Mouse (Mus musculus) brain, embryonic 18.5 days (tissue): Measurements from ENCODE around the gene Tmem201.

Experiments used
- DNase-seq: peaks from one replicate; pipeline ENCODE4 v3.0.0-alpha.2; 2012; ENCODE audit warnings: low read depth, low spot score

Gene Tmem201

DNA sequence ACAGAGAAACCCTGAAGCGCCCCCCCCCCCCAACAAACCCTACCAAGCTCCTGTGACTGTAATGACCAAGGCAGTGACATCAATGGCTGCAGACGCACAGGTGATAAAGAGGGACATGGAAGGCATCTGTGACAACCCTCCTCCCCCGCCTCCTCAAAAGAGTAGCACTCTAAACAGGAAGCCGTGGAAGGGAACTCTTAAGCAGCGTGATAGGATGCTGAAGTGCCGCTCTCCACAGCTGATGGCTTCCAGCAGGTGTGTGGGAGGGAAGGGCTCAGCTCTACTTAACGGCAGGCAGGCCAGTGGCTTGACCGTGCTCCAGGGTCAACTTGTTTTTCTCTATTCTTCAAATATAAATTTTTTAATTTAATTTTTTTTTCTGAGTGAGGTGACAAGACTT is 16.7 kb downstream of the Tmem201 start:
- DNase-seq: no peak

DNA sequence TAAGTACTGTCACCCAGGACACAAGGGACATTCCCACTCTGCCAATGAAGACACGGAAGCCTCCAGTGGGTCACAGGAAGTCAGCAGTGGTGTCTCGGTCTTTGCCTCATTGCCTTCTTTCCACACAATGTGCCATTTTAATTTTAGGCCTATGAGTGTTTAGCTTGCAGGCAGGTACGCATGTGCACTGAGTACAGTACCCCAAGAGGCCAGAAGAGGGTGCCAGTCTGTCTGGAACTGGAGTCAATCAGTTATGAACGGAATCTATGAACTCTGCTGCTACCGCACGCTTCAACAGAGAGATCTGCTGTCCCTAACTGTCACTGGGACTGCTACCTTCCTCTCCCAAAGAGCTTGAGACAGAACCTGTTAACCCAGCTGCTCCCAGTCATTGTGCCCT is 18.2 kb downstream of the Tmem201 start:
- DNase-seq: no peak

DNA sequence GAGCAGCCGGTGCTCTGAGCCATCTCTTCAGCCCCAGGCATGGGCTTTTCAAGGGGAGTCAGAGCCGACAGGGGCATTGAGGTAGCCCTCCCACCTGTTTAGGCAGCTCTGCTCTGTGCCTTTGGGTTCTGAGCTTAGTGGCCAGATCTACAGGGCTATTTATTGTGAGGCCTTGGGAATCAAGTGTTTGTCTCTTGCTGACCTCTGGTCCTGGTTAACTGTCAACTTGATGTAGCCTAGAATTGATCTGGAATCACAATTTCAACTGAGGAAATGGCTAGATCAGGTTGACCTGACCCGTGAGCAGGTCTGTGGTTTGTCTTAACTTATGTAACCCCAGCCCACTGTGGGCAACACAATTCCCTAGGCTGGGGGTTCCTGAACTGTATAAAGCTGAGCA is 23.3 kb downstream of the Tmem201 start:
- DNase-seq: no peak

DNA sequence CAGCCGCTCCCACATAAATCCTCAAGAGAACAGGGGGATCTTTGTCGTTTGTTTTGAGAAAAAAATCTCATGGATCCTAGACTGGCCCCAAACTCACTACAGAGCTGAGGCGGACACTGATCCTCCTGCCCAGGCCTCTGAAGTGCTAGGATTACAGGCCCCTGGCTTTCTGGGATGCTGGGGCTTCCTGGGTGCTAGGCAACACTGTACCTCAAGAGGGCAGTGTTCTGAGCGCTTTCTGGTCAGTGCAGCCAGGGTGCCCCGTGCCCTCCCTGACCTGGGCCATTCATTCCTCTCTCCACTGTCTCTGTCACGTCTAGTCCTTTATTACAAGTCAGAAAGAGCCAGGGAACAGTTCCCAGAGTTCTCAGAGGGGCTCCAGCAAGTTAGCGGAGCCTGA is 25.9 kb downstream of the Tmem201 start:
- DNase-seq: no peak

DNA sequence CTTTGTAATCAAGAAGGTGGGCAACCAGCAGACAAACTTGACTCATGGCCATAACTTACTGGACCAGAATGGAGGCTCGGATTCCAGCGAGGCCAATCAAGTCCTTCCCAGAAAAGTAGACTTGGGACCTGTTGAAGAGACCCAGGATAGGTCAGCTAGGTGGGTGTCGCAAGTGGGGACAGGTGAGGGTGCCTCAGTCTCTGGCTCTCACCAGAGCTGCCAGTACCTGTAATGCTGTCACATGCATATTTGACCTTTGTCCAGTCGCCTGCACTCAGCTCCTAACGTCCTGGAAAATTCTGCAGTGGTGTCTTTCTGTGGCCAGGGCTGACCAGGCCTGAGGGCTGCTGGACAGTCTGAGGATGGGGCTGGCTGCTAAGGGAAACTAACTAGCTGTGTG is 26.4 kb downstream of the Tmem201 start:
- no peak for DNase-seq

DNA sequence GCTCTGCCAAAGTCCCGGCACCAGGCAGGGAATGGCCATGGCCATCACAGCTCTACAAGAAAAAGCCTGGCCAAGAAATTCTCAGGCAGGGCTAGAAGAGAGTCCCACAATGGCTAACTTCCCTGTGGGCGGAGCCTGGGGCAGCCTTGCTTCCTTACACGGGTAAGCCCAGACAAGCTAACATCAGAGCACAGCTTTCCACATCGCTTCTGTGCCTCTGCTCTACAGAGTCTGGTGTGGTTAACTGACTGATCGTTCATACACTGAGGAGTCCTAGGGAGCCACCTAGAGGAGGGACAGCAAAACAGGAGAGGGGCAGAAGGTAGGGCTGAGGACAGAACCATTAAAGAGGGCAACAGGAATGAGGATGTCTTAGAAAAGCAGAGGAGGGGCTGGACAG is 27.3 kb downstream of the Tmem201 start:
- no peak for DNase-seq

DNA sequence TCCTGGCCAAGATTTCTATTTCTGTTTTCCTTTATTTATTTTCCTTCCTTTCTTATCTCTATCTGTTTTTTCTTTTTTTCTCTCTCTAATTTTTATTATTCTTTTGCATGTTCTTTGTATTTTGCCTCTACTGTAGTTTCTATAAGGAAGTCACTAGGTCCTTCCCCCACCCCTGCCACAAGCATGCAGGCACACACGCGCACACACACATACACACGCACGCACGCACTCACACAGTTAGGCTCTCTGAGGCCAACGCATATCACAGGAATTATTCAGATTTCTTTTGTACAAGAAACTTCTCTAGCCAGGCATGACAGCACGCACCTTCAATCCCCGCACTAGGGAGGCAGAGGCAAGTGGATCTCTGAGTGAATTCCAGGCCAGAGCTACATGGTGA is 31.9 kb downstream of the Tmem201 start:
- no peak for DNase-seq

DNA sequence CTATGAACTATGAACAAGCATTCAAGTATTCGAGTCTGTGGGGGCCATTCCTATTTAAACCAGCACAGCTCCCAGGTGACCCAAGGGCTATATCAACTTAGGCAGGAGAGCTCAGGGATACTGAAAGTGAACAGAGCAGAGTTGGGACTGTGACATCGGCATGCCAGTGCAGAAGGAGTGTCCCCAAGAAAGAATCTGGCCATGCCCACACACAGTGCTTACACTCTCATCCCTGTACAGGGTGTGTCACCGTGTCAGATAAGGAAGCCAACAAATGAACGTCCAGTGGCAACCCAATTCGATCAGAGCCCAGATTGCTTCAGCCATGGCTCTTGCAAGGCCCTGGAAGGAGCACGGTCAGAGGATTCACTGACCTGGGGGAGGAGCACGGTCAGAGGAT is 32.5 kb downstream of the Tmem201 start:
- no peak for DNase-seq

DNA sequence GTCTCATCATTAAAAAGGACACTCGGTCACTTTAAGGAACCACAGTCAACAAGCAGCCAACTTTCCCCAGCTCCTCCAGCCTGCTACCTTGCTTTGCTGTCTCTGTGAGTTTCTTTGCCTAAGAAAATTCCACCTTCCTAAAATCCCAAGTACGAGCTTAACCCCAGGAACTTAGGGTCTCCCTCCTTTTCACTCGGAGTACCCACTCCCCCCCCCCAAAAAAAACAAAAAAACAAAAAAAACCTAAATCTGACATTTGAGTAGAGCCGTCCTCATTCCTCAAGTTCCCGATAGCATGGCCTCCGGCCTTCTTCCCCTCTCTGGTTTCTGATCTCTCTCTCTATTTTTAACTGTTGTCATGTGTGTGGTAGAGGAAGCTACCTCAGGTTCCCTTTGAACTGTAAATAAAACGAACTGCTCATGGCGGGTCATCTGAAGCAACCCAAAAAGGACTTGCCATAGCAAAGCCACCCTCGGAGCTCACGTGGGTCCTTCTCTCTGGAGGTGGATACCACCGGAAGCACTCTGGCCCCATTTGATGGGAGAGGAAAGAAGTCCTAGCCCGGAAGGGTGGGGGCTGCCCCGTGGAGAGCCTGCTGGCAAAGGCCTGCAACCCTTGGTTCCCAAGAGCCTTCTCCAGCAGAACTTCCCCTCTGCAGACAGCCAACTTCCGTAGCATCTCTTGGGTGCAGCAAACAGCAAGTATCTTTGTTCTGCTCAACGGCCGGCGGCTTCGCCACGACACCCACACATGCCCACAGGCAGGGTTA is 35.4 kb downstream of the Tmem201 start, which contains the start of gene Pik3cd:
TSS of gene Pik3cd (minus strand) at position 362 of the 770 bp plus-strand sequence.
- no peak for DNase-seq

DNA sequence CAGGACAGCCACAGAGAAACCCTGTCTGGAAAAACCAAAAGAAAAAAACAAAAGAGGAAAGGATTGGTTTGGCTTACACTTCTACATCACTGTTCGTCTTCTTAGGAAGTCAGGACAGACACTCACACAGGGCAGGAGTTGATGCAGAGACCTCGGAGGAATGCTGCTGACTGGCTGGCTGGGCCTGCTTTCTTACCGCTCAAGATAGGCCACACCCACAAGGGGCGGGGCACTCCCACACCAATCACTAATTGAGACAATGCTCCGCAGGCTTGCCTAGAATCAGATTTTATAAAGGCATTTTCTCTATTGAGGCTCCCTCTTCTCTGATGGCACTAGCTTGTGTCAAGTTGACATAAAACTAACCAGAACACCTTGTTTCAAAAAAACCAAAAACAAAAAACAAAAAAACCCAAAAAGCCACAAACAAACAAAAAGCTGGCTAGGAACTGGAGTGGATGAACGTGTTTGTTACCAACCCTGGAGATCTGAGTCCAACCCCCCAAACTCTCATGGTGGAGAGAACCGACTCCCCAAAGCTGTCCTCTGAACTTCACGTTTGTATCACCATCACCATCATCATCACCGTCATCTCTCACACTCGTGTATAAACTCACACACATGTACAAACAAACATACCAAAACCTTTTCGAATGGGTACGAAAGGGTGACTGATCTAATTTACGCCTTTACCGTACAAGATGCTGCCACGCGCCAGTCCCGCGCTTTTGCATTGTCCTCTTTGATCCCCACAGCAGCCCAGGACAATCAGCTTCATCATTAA is 36.2 kb downstream of the Tmem201 start:
- no peak for DNase-seq

DNA sequence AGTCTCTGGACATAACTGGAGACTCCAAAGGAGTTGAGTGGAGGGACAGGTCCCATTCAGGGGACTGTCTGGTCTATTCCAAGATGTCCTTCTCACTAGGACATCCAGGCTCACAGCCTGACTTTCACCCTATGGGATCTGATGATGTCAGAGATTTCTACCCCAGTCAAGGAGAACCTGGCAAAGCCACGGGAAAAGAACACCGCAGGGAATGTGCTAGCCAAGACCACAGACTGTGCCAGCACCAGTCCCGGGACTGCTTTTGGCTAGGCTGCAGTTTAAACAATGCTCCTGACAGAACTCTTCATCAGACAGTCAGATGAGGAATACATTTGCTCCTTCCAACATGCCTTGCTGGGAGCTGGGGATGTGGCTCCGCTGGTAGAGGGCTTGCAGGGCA is 37.9 kb downstream of the Tmem201 start:
- no peak for DNase-seq

DNA sequence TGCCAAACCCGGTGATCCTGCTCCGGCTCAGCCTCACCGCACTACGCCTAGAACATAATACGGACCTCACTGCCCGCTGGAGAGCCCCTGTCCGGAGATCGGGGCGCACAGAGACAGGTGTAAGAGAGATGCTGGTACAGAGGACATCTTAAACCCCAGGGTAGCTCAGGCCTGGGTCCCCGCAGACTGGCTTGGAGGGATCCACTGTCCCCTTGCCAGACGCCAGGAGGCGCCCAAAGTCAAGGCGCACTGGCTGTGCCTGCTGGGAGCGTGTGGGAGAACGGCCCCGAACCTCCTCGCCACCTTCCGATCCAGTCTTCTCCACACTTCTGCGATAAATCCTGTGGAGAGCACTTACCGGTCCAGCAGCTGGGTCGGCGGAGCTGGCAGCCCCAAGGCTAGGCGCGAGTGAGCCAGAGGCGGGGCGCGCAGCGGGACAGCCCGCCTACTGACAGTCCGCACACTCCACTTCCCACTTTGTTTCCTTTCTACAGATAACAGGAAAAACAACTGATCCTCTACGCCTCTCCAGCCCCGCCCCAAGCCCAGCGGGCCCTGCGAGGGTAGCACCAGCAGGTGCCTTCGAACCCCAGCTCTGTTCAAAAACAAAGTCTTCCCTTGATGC is 39.5 kb downstream of the Tmem201 start:
- DNase-seq: no peak

DNA sequence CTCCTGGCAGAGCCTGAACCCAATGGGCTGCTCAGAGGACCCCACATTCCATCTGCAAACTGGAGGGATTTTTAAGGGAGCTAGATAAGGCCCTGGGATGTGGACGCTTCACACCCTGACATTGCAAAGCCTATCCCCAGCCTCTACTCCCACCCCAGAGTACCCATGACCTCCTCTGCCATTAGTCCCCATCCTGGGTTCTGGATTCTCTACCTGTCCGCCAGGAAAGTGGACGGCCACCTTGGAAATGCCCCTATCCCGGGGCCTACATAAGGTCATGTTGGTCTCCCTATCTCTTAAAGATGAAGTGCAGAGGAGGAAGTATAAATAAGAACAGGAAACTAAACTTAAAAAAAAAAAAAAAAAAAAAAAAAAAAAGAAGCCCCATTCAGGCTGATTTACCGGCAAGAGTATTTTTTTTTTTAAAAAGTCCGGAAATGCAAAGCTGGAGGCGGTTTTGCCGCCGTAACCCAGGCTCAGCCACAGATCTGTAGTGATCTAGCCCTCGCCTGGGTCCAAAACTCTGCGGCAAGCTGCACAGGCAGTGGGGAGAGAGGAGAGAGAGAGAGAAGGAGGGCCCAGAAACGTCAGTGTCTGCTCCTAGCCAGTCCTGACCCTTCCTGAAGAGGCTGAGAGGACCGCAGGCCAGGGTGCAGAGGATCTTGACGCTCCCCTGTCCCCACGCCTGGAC is 40.2 kb downstream of the Tmem201 start:
- no peak for DNase-seq

DNA sequence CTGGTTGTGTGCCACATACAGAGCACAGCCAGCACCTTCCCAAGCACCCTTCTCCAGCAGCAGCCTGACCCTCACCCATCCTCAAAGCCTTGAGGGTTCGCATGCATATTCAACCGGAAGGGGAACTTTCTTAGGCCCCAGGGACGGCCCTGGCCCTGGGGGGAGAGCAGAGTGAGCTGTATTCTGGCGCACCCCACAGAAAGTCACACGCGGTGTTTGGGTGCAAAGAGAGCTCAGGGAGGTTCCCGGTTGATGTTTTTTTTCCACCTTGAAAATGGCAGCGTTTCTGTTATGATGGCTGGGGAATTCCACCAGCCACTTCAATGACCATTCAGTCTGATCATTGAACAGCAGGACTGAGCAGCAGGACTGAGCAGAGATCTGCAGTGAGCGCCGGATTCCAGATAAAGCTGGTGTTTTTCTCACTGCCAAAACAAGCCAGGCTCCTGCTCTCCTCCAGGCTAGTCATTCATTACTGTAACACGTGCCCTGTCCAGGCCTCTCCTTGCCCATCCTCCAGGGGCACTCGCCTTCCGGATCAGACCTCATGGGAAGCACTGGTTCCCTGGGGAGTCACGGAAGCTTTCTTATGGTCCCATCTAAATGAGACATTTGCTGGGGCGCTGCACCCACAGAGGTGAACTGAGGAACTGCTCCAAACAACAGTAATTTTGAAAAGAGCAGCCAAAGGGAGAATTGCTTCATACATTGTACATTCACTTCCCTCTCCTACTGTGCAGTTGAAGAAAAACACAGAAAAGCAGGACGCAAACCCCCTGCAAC is 41.5 kb downstream of the Tmem201 start:
- DNase-seq: no peak

DNA sequence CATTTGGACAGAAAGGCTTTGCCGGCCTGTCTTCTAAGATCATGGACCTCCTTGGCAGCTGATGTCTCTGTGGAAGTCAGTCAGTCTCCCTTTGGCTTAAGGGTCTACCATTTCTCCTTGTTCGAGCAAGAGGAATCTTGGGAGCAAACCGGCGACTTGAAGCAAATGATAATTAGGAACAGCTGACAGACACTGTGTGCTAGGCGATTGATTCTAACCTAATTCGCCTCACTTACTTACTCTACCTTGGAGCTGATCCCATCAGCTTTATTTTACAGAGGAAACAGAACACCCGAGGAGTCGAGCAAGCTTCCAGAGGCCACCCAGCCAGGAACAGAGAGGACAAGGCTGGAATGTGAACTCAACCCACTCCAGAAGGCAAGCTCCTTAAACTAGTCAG is 46.5 kb downstream of the Tmem201 start:
- no peak for DNase-seq

DNA sequence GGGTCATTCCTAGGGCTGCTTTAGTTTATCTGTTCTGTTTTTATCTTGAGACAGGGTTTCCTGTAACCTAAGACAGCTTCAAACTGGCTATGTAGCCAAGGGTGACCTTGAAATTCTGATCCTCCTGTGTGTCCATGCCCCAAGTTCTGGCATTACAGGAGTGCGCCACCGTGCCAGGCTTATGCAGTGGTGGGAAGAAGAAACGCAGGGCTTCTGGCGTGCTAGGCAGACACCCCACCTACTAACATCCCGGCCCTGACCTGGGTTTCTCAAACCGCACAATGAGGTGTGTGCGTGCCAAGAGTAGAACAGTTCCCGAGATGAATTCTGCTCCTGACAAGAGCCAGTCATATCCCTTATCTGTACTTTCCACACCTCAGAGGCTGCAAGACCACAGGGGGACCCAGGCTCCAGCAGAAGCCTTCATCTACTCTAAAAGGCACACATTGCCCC is 47.0 kb downstream of the Tmem201 start:
- no peak for DNase-seq

DNA sequence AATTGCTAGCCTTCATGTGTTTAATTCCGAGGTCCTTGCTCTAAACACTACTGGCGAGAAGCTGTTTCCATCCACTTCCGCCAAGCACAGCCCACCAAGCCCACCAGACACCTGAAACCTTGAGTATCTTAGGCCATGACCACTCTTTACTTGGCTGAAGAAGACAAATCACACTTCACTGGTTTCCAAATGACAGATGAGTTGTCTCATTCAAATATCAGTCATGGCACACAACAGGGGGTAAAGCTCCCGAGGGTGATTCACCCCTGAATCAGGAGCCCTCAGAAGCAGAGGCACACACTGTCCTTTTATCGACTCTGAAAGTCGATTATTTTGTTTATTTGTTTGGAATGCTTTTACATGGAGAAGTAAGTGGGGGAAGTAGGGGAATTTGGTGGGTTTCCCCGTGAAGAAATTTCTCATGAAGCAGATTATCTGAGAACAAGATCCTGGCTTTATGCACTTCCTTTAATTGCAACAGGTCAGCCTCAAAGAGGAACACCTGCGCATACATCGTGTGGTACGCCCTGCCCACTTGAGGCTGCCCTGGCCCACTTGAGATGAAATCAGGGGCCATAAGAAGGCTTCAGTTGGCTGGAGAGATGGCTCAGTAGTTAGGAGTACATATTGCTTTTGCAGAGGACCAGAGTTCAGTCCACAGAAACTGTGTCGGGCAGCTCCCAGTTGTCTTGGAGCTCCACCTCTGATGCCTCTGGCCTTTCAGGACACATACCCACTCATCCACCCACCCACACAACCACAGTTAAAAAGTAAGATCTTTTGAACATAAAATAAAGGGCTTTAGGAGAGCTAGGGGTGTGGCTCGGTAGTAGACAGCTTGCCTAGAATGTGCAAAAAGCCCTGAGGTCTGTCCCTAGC is 47.8 kb downstream of the Tmem201 start:
- no peak for DNase-seq

DNA sequence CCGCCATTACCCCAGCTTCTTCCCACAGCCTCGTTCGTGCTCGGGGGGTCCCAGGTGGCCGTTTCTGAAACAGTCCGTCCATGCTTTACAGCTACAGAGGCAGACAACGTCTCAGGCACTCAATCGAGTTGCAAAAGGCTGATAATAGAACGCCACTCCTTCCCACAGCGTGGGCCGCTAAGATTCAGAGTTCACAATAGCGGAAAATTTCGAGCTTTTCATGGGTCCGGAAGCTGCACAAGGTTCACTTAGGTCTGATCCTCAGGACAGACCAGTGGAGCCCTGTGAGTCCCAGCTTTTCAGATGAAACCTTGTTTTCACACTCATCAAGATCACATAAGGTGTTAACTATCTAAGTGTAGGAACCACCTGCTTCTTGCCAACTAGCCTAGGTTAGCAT is 49.0 kb downstream of the Tmem201 start:
- DNase-seq: no peak

DNA sequence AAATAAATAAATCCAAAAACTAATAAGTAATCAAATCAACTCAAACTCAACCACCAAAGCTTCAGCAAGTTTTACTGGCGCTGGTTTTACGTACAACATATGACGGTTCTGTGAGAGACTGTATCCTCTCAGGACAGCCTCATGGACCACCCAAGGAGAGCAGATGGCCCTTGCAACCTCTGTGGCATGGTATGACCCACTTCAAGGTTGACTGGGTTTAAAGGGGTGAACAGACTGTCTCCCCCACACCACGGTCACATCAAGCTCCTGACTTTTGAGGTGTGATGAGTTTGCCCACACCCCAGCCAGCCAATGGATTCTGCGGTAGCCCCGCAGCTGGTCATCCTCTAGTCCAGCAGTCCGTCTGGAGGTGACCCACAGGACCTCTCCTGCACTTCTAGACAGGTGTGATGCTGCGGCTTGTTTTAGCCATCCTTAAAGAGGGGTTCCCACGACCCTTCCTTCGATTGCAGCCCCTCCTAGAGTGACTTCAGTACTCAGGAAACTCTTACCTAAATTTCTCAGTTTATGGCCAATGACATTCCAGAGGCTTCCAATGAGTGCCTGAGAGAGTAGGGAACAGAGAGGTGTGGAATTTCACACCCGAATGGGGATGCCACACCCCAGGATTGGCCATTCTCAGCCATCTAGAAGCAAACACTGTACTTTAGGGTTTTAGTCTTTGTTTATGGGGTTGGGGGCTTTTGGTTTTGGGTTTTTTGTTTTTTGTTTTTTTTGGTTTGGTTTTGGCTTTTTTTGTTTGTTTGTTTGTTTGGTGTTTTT is 52.8 kb downstream of the Tmem201 start:
- DNase-seq: no peak
